Mouse (Mus musculus): Measurements from ENCODE around the gene Osbpl7.

GRCm38 (mm10) chr11:97078751-97079150, 28.3 kb downstream of the Osbpl7 start:
- TF ChIP-seq FLI1 (IDR thresholded peaks at IDR 0.05; ENCODE audit: low read length) (no peak), GATA1 (IDR thresholded peaks at IDR 0.05; ENCODE audit: borderline replicate concordance, low read length) (no peak)
